Mouse (Mus musculus) ovary, postnatal 14 days (tissue): ENCODE measurements around the gene Atg7.

ENCODE experiments used
- DNase-seq: peaks from one replicate; pipeline ENCODE4 v3.0.0; 2022; ENCODE audit warnings: low spot score

Atg7 gene

DNA sequence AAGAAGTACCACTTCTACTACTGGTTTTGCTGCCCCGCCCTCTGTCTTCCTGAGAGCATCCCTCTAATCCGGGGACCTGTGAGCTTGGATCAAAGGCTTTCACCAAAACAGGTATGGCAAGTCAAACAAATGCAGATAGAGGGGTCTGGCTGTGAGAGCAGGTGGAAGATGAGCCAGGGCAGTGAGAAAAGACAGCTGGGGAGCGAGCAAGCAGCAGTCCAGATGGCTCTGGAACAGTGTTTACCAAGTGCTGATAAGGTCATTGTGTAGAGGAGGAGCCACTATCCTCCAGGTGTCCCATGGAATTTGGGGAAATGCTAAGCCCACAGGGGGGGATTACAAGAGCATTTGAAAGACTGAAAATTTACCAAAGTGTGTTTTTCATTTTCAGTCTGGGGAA lies 41.5 kb downstream of the Atg7 start:
- DNase-seq = no peak

DNA sequence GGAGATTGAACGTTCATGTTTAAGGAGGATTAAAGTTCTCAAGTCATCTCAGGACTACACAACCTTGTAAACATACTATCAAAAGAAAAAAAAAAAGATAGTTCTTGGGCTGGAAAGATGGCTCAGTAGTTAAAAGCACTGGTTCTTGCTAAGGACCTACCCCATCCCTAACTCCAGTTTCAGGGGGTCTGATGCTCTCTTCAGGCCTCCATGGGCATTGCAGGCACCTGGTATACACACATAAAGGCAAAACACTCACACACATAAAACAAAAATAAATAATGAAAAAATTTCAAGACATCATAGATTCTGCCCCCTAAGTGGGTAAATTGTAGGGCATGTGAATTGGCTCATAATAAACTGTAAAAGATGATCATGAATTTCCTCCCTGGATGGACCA lies 42.5 kb downstream of the Atg7 start:
- no peak for DNase-seq

- no peak for DNase-seq
Measured at GRCm38 (mm10) chr6:114687035-114687434, 44.1 kb downstream of the Atg7 start.

DNA sequence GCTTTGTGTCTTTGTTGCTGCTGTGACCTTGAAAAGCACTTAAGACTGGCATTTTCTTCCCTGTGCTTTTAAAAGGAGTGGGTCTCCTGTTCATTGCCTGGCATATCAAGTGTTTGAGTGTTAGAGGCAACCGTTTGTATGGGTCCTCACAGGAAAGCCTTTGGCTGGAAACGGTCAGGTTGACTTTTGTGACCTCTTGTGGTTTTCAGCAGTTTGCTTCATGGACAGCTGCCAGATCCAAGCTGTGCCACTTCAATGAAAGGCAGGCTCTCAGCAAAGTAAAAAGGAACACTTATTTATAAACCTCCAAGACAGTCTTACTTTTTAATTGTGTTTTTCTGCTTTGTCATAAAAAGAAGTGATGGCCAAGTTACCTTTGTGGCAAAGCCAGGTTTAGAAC lies 47.8 kb downstream of the Atg7 start:
- no peak for DNase-seq

DNA sequence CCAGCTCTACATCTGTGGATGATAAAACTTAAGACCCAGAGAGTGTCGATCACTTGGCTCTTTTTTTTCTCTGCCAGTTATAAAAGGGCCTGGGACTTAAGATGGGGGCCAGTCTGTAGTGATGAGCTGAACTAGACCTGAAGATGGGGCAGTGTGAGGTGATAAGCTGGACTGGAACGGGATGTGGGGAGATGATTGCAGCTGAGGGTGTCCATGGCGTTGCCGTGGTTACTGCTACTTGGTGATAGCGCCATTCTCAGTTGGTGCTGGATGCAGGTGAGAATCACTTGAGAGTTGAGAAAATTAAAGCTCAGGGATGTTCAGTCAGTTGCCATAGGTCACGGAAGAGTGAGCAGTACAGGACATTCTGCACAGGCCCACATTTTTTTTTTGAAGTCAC lies 48.6 kb downstream of the Atg7 start:
- DNase-seq = no peak

DNA sequence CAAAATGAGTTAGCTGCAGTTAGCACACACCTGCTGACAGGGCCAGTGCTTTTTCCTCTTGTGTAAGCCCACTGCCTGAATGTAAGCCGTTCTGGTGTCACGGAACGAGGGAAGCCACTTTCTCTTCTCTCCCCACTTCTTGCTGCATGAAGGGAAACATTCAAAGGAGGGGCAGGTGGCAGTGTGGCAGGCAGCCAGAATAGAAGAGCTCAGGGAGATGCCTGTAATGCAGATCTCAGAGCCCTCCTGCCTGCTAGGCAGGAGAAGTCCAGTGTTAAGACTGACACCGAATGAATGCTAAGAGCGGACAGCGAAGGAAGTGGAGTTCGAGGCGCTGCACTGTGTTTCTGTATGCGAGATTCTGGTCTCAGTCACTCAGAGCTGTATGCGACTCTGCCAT lies 49.8 kb downstream of the Atg7 start:
- no peak for DNase-seq

DNA sequence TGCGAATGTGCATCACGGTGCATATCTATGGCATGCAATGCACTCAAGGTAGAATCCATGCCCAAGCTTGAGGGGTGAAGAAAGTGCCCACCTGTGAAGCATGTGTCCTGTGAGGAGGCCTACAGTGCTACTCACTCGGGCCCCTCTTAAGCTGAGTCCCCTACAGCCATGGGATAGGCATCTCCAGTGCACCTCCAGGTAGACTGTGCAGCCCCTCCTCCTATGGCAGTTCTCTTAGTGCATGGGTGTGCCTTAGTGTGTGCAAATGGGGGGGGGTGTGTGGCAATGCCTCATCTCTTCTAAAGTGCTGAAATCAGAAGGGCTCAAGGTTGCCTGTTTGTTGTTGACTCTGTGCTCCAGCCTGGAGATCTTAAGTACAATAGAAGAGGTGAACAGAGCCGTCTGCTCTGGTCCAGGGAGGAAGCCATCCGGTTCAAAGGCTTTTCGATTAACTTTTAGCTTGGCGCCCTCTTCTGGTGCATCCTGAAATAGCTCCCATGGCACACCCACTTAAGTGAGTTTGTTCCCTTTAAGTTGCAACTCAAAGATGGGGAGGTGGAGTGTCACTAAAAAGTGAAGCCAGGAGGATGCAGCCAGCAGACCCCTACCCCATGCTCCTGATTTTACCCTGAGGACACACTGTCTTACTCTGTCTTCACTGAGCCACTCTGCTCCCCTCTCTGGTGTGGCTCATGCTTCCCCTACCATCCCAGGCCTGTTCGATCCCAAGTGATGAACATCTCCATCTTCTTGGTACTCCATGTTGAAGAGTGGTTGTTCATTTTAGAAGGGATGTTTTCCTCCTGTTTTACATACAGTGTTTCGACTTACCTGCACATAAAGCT lies 55.0 kb downstream of the Atg7 start:
- DNase-seq = peak; percentile 71

DNA sequence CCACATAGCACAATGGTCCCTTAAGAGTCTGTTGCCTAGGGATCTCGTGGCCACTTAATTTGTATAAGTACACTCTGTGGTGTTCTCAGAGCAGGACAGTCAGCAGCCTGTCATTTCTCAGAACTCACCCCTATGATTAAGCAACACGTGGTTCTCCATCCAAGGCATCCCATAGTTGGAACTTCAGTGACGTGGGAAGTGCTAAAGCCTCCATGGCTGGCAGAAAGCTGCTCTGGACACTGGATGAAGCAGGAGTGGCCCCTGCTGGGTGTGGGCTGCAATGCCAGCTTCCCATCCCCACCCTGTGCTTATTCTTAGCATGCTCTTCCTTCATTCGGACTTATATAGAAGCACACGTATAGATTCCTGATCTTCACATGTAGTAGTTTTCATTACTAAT lies 55.7 kb downstream of the Atg7 start:
- DNase-seq = no peak

DNA sequence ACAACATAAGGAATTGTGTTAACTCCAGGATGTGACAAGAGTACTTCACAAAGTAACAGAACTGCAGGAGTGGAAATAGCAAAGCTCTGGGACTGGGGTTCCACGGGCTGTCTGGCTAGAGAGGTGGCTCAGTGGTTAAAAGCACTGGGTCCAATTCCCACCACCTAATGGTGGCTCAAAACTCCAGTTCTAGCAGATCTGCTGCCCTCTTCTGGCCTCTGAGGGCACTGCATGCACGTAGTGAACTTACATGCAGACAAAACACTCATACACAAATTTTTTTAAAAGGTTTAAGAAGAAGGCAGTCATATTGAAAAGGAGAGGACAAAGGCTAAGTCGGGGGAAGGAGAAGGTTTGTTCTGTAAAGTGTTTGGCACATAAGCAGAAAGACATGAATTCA lies 57.8 kb downstream of the Atg7 start:
- no peak for DNase-seq

- DNase-seq = no peak
Measured at GRCm38 (mm10) chr6:114707032-114707431, 64.1 kb downstream of the Atg7 start.

DNA sequence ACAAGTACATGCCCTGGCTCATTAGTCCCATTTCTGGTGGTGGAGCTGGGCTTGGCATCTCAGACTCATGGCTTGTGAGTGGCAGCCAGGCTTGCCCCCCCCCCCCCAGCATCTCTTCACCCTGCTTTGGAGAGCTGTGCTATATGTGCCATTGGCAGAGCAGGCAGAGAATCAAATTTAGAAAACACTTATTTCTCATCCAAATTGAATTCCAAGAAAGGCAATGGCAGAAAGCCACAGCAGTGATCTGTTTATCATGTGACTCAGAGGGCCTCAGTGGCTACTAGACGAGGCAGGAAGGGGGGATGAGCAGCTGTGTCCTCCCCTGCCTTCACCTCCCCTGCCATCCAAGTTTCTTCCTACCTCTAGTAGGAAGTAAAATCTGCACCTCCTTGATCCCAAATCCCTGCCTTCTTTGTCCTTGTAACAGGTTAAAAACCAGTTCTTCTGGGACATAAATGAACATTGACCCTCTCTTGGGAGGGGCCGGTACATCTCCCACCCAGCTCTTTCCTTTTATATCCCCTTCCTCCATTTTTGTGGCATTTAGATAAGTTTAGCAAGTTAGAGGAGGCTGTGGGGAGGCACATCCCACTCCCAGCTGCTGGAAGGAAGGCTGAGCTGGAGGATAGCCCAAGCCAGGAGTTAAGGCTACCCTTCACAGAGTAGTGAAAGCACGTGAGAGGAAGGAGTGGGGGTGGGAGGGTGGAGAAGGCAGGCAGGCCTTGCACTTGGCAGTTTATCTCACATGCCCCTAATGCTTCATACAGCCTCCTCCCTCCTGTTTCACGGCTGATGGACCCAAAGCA lies 69.5 kb downstream of the Atg7 start:
- no peak for DNase-seq

GRCm38 (mm10) chr6:114713538-114713937 lies 70.6 kb downstream of the Atg7 start:
- no peak for DNase-seq

DNA sequence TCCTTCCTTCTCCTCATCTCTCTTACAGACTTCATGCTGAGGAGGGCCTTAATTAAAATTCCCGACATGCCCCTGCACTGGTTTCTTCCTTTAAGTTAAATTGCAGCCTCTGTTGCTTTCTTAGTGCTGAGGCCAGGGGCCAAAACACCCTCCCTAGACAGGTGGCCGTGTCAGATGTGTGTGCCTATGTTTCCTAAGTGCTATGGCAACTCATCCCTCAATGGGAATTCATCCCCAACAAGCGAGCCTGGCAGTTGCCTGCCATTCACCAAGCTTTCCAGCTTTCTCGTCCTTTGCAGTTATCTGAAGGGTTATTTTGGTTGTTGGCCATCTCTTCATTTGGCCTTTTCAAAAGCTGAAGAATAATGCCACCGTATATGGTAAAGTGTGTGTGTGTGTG lies 71.8 kb downstream of the Atg7 start:
- no peak for DNase-seq

GRCm38 (mm10) chr6:114715289-114716030 lies 72.6 kb downstream of the Atg7 start:
- DNase-seq = no peak

- no peak for DNase-seq
Measured at GRCm38 (mm10) chr6:114719100-114719499, 76.2 kb downstream of the Atg7 start.

DNA sequence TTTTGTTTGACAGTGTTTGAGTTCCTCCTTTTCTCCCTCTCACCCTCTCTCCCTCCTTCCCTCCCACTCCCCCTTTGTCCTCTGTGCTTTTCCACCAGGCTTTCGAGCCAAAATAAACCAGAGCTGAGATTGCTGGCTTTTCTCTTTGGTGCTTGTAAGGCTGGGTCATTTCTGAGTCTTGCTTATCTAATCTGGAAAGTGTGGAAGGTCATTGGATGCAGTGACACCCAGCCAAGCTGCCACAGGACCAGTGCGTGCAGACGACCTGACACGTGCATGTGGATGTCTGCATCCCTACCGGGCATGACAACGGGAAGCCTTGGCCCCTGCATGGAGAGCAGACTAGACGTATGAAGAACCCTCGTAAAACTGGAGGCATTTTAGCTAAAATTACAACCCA lies 76.8 kb downstream of the Atg7 start:
- no peak for DNase-seq

DNA sequence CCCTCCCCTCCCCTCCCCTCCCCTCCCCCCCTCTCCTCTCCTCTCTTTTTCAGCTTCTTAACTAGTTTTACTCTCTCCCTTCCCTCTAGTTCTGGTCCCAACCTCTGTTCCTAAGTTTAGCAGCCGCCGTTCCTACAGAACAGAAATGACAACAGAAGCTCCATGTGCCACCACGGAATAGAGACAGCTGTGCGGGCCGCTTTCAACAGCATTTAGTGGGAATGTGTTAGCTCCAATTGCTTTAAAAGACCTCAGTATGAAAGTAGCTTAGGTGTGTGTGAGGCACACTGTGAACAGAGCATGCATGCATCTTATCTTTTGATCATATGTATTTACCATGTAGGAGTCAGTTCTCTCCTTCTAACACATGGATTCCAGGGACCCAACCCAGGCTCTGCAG lies 79.1 kb downstream of the Atg7 start:
- no peak for DNase-seq

DNA sequence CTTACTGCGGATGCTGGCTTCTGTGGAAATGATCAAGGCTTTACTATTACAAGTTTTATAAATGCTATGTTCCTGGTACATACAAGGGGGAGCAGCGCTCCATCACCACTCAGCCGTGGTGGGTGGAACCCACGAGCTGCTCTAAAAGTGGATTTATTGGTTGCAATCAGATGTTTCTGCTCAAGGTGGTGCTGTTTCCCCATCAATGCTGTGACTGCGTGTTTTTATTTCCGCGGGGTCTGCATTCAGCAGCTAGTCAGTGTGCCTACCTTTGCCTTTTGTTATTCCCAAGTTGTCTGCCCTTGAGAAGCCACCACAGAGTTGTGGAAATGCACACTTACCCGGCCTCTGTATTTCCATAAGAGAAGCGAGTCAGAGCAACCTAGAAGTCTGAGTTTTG lies 81.0 kb downstream of the Atg7 start:
- peak; percentile 45 for DNase-seq

DNA sequence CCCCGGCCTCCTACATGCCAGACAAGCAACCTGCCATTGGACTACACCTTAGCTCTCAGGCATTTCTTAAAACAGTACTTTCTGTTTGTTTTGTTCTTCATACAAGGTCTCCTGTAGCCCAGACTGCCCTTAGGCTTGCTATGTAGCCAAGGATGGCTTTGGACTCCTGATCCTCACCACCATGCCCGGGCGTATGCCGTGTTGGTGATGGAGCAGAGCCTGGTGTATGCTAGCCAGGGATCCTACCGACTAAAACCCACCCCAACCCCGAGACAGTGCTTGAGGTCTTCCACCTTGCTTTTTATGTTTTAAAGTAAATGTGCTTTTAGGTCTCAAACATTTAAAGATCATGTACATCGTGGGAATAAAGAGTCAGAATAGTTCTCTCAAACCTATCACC lies 81.5 kb downstream of the Atg7 start:
- no peak for DNase-seq

DNA sequence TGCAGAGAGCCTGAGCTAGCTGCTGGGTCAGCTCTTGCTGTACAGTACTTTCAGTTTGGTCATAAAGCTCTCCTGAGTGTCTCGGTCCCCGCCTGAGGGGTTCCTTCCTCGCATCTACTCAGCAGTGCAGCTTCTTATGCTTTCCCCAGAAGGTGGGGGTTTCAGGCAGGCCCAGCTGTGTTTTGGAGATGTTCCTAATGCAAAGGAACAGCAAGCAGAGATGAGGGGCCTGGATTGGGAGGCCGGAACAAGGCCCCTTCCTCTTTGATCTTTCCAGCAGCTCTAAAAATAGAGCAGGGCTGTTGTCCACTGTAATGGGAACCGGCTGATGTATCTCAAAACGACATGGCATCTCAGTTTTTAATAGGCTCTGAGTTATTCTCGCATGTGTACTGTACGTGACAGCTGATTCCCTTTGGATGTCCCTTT lies 82.3 kb downstream of the Atg7 start:
- no peak for DNase-seq

DNA sequence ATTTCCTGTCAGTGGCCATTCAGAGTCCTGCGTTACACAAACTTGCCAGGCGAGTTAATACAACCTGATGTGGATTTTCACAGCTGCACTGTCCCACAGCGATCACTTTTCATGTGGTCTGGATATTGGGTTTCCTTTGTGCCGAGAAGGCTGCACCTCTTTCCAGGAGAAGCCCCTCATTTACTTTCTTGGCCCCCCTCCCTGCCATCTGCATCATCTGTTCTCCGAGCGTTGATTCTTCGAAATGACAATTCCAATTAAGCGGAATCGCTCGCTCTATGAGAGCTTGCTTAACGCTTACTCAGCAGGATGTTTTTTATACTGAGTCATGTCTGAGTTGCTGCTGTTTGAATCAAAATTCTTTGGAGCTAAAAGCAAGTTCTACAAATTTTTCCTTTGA lies 83.8 kb downstream of the Atg7 start:
- no peak for DNase-seq

DNA sequence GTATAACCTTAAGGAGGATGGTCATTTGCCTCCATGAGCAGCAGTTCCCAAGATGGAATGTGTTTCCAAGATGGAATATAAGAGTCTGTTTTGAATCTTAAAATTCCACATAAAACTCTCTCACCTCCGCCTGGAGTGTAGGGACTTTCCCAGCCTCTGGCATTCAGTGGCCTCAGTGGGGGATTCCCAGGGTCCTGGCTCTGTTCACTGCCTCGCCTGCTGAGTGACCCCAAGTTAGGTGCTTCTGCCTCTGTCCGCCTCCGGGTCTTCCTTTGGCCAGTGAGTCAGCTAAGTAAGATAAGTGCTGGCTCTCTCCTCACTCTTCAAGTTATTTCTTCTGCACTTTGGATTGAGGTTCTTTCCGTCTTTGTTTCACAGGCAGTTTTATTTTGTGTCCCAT lies 90.3 kb downstream of the Atg7 start:
- no peak for DNase-seq

GRCm38 (mm10) chr6:114733681-114734080 lies 90.8 kb downstream of the Atg7 start:
- DNase-seq = no peak
